Mouse (Mus musculus): ENCODE data around the gene Vrk1. TPM values are rescaled to one million over a fixed set of nuclear protein-coding genes. Genes with fewer than 3 reads are reported as not detected.
A peak's percentile ranks its signal among the peaks of the same experiment; 100 is the strongest.

The Vrk1 gene
- polyA plus RNA-seq, 1 experiment from 2014 or later, result 90.8 TPM

DNA sequence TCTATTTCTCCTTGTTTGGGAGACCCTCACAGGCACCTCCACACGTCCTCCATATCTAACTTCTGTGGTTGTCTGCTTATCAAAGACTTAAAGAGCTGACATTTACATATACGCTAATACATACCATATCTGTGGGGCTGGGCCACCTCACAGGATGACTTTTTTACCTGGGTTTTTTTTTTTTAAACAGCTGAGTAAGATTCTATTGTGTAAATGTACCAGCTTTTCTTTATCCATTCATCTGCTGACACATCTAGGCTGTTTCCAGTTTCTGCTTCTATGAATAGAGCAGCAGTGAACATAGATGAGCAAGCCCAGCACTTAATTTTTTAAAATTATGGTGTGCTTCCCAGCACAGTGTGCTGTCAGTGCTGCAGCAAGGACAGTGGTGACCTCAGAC is 19.6 kb downstream of the Vrk1 start:
- no peak for ATAC-seq
- Histone ChIP-seq H3K36me3 (ENCODE audit: control insufficient read depth, insufficient read depth, low read length) (0 out of 2 replicates have a peak, but pooled peaks cover 2% of the 10 kb centered on the region), H3K4me3 (ENCODE audit: low read depth, low read length) (no peak overlapping the region), H3K9me3 (replicated peaks; ENCODE audit: control insufficient read depth, low read length) (no peaks in the 10 kb centered on the region), H3K4me1 (ENCODE audit: control insufficient read depth, insufficient read depth, low read length) (0 out of 2 replicates have a peak, but pooled peaks cover 2% of the 10 kb centered on the region), H3K27ac (ENCODE audit: low read depth, low read length) (no peak overlapping the region), H3K9ac (ENCODE audit: low read length) (no peak overlapping the region), H3K27me3 (replicated peaks; ENCODE audit: control insufficient read depth, insufficient read depth, low read length) (no peaks in the 10 kb centered on the region), H3K4me2 (ENCODE audit: low read length) (no peak overlapping the region)
- DNase-seq (ENCODE audit: low spot score), result no peak
- 92% methylated on average over 2 of the region's 2 CpGs for WGBS

DNA sequence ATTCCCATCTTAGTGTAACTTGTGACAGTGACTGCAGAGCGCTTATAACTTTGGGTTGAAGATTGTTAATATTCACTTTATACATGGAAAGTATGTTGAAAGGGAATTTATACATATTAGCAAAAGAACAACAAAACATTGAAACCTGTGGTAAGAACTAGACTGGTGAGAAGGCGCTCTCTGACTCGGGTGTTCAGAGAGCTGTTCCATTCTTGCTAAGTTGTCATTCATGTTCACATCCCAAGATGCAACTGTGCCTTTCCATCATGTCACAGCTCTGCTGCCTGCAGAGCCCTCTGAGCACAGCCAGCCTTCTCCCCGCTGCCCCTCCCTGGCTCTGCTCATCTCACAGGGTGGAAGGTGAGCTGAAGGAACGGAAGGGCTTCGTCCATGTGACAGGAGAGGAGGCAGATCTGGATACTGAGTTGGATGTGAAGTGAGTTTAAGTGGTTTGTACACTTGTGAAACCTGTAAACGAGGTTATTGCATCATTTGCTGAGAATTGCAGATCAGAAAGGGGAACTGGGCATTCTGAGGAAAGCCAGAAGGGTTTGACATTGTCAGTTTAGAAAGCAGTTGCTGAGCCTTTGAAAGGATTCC is 20.2 kb downstream of the Vrk1 start:
- Histone ChIP-seq H3K36me3 (ENCODE audit: control insufficient read depth, insufficient read depth, low read length) (0 out of 2 replicates have a peak, but pooled peaks cover 2% of the 10 kb centered on the region), H3K9ac (ENCODE audit: low read length) (no peak overlapping the region), H3K9me3 (replicated peaks; ENCODE audit: control insufficient read depth, low read length) (no peaks in the 10 kb centered on the region), H3K27me3 (replicated peaks; ENCODE audit: control insufficient read depth, insufficient read depth, low read length) (no peaks in the 10 kb centered on the region), H3K4me1 (ENCODE audit: control insufficient read depth, insufficient read depth, low read length) (0 out of 2 replicates have a peak, but pooled peaks cover 2% of the 10 kb centered on the region), H3K4me3 (ENCODE audit: low read depth, low read length) (no peak overlapping the region), H3K27ac (ENCODE audit: low read depth, low read length) (no peak overlapping the region), H3K4me2 (ENCODE audit: low read length) (no peak overlapping the region)
- DNase-seq (ENCODE audit: low spot score) (no peak), ATAC-seq (no peak)
- WGBS, result 82% methylated on average over 7 of the region's 7 CpGs

DNA sequence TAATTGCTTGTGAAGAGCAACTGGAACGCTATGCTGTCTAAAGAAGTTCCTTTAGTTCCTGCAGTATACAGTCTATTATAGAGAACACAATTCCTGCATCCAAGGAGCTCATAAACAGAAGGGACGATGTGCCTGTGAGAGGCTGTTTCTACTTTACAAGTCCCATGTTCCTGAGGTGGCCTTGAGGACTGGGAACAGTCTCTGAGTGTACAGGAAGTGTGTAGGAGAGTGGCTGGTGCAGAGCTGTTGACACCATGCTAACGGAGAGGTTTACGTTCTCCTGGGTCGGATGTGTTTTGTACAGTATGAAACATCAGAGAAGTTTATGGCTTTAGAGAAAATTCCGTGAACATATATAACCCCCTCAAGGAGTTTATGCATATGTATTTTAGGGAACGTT is 20.8 kb downstream of the Vrk1 start:
- WGBS, result 93% methylated on average over 7 of the region's 7 CpGs
- no peak overlapping the region for H3K27ac ChIP-seq (ENCODE audit: low read depth, low read length)

DNA sequence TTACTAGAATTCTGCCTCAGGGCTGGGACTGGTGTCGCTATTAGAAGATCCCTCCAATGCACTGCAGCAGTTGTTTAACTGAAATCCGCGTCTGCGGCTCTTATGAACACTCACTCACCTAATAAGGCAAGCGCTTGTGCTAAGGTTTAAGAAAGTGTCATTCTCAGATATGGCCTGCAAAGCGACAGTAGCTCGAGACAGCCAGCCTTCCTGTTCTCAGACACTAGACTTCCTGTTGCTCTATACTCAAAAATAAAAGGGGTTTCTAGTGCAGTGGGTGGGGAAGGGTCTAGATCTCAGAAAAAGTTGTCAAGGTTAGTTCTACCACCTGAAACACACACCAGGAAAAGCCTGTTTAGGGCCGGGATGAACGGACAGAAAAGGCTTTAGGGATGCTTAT is 21.9 kb downstream of the Vrk1 start:
- Histone ChIP-seq H3K27me3 (replicated peaks; ENCODE audit: control insufficient read depth, insufficient read depth, low read length) (no peaks in the 10 kb centered on the region), H3K9me3 (replicated peaks; ENCODE audit: control insufficient read depth, low read length) (no peaks in the 10 kb centered on the region), H3K27ac (ENCODE audit: low read depth, low read length) (0 out of 2 replicates have a peak overlapping the region, but pooled peaks have one; percentile 14), H3K4me2 (ENCODE audit: low read length) (no peak overlapping the region), H3K4me1 (ENCODE audit: control insufficient read depth, insufficient read depth, low read length) (0 out of 2 replicates have a peak, but pooled peaks cover 2% of the 10 kb centered on the region), H3K4me3 (ENCODE audit: low read depth, low read length) (no peak overlapping the region), H3K36me3 (ENCODE audit: control insufficient read depth, insufficient read depth, low read length) (0 out of 2 replicates have a peak, but pooled peaks cover 2% of the 10 kb centered on the region), H3K9ac (ENCODE audit: low read length) (no peak overlapping the region)
- 91% methylated on average over 9 of the region's 9 CpGs for WGBS
- DNase-seq (ENCODE audit: low spot score), result no peak
- ATAC-seq, result no peak

More for the DNA sequence above, 20.8 kb downstream of the Vrk1 start:
- Histone ChIP-seq H3K9me3 (replicated peaks; ENCODE audit: control insufficient read depth, low read length) (no peaks in the 10 kb centered on the region), H3K4me1 (ENCODE audit: control insufficient read depth, insufficient read depth, low read length) (0 out of 2 replicates have a peak, but pooled peaks cover 2% of the 10 kb centered on the region), H3K36me3 (ENCODE audit: control insufficient read depth, insufficient read depth, low read length) (0 out of 2 replicates have a peak, but pooled peaks cover 2% of the 10 kb centered on the region), H3K4me3 (ENCODE audit: low read depth, low read length) (no peak overlapping the region), H3K9ac (ENCODE audit: low read length) (no peak overlapping the region), H3K4me2 (ENCODE audit: low read length) (no peak overlapping the region), H3K27me3 (replicated peaks; ENCODE audit: control insufficient read depth, insufficient read depth, low read length) (no peaks in the 10 kb centered on the region)
- no peak for DNase-seq (ENCODE audit: low spot score)
- ATAC-seq, result no peak

DNA sequence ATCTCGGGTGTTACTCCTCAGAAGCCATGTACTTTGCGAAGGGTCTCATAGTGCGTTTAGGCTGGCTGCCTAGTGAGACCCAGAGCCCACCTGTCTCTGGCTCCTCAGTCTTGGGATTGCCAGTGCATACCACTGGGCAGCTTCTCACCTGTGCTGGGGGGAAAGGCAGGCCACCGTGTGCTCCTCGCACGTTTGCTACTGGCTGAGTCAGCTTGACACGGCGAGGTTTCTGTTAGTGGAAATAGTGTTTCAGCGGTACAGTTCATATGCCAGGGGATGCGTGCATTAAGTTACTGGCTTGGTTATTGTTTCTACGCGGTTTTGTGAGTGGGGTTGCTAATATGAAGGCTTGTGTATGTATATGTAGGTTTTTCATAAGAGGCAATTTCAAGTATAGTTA is 22.3 kb downstream of the Vrk1 start:
- no peak overlapping the region for H3K9ac ChIP-seq (ENCODE audit: low read length)
- no peak overlapping the region for H3K4me2 ChIP-seq (ENCODE audit: low read length)
- H3K4me3 ChIP-seq (ENCODE audit: low read depth, low read length), result no peak overlapping the region
- ATAC-seq (no peak), DNase-seq (ENCODE audit: low spot score) (no peak)
- WGBS, result 94% methylated on average over 12 of the region's 12 CpGs
- no peak overlapping the region for H3K27ac ChIP-seq (ENCODE audit: low read depth, low read length)
- 0 out of 2 replicates have a peak, but pooled peaks cover 2% of the 10 kb centered on the region for H3K4me1 ChIP-seq (ENCODE audit: control insufficient read depth, insufficient read depth, low read length)
- peaks cover 4% of the 10 kb centered on the region for H3K36me3 ChIP-seq (ENCODE audit: control insufficient read depth, insufficient read depth, low read length)
- H3K9me3 ChIP-seq (replicated peaks; ENCODE audit: control insufficient read depth, low read length), result no peaks in the 10 kb centered on the region
- H3K27me3 ChIP-seq (replicated peaks; ENCODE audit: control insufficient read depth, insufficient read depth, low read length), result no peaks in the 10 kb centered on the region

DNA sequence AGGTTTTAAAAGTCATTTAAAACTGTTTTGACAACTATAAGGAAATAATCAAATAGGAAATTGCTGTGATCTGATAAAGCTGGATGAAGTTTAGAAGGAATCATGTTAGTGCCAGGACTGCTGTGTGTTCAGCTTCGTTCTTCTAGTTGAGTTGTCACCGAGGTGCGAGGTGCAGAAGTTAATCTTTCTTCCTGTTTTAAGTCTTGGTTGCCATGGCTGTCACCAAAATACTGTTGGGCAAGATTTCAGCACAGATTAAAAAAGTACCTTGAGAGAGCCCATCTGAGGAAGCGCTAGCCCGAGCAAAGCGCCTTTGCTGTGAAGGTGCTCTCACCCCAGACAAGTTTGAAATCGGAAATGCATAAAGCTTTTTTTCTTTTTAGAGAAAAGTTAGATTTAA is 24.2 kb downstream of the Vrk1 start:
- no peak overlapping the region for H3K4me2 ChIP-seq (ENCODE audit: low read length)
- no peak overlapping the region for H3K4me3 ChIP-seq (ENCODE audit: low read depth, low read length)
- H3K4me1 ChIP-seq (ENCODE audit: control insufficient read depth, insufficient read depth, low read length), result 0 out of 2 replicates have a peak, but pooled peaks cover 2% of the 10 kb centered on the region
- DNase-seq (ENCODE audit: low spot score), result no peak
- no peak for ATAC-seq
- peaks cover 14% of the 10 kb centered on the region for H3K36me3 ChIP-seq (ENCODE audit: control insufficient read depth, insufficient read depth, low read length)
- 95% methylated on average over 7 of the region's 7 CpGs for WGBS
- H3K27ac ChIP-seq (ENCODE audit: low read depth, low read length), result no peak overlapping the region
- H3K9ac ChIP-seq (ENCODE audit: low read length), result no peak overlapping the region
- no peaks in the 10 kb centered on the region for H3K27me3 ChIP-seq (replicated peaks; ENCODE audit: control insufficient read depth, insufficient read depth, low read length)
- no peaks in the 10 kb centered on the region for H3K9me3 ChIP-seq (replicated peaks; ENCODE audit: control insufficient read depth, low read length)

DNA sequence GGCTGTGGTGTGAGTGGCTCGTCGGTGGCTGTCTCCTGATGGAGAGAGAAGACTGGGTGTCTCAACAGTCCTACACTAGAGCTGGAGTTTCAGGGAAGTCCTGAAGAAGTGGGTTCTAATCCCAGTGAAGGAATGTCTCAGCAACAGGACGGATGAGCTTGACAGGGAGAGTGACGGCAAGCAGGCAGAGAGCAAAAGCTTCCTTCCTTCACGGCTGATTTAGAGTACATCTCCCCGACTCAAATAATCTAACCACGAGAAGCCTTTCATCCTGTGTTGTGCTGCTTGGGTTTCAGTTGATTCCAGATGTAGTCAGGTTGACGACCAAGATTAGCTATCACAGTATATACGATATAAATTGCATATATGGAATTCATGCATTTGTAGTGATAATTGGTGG is 24.7 kb downstream of the Vrk1 start:
- Histone ChIP-seq H3K9me3 (replicated peaks; ENCODE audit: control insufficient read depth, low read length) (no peaks in the 10 kb centered on the region), H3K36me3 (ENCODE audit: control insufficient read depth, insufficient read depth, low read length) (peaks cover 18% of the 10 kb centered on the region), H3K27ac (ENCODE audit: low read depth, low read length) (no peak overlapping the region), H3K9ac (ENCODE audit: low read length) (no peak overlapping the region), H3K27me3 (replicated peaks; ENCODE audit: control insufficient read depth, insufficient read depth, low read length) (no peaks in the 10 kb centered on the region), H3K4me1 (ENCODE audit: control insufficient read depth, insufficient read depth, low read length) (0 out of 2 replicates have a peak, but pooled peaks cover 2% of the 10 kb centered on the region), H3K4me3 (ENCODE audit: low read depth, low read length) (no peak overlapping the region), H3K4me2 (ENCODE audit: low read length) (no peak overlapping the region)
- DNase-seq (ENCODE audit: low spot score), result no peak
- WGBS, result 95% methylated on average over 9 of the region's 9 CpGs
- ATAC-seq, result no peak

DNA sequence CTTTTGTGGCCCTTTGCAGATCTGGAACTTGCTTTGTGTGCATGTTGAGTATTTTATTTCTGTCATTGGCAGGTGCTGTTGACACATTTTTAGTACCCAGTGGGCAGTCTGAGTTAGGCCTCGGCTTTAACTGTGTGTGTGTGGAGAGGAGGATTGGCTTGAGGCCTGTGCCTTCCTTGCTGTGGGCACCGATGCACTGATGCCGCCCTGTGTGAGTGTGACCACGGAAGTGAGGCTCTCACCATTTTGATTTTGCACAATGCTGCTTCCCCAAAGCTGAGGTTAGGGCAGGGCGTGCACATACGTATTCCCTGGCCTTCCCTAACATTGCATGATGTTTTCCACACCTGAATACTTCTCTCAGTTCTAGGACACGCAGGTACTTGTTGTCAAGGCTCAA is 30.2 kb downstream of the Vrk1 start:
- H3K9ac ChIP-seq (ENCODE audit: low read length), result no peak overlapping the region
- no peaks in the 10 kb centered on the region for H3K27me3 ChIP-seq (replicated peaks; ENCODE audit: control insufficient read depth, insufficient read depth, low read length)
- H3K27ac ChIP-seq (ENCODE audit: low read depth, low read length), result no peak overlapping the region
- H3K4me1 ChIP-seq (ENCODE audit: control insufficient read depth, insufficient read depth, low read length), result no peaks in the 10 kb centered on the region
- H3K9me3 ChIP-seq (replicated peaks; ENCODE audit: control insufficient read depth, low read length), result no peaks in the 10 kb centered on the region
- peaks cover 34% of the 10 kb centered on the region for H3K36me3 ChIP-seq (ENCODE audit: control insufficient read depth, insufficient read depth, low read length)
- no peak overlapping the region for H3K4me2 ChIP-seq (ENCODE audit: low read length)
- WGBS, result 92% methylated on average over 7 of the region's 7 CpGs
- no peak for ATAC-seq
- no peak overlapping the region for H3K4me3 ChIP-seq (ENCODE audit: low read depth, low read length)
- no peak for DNase-seq (ENCODE audit: low spot score)

DNA sequence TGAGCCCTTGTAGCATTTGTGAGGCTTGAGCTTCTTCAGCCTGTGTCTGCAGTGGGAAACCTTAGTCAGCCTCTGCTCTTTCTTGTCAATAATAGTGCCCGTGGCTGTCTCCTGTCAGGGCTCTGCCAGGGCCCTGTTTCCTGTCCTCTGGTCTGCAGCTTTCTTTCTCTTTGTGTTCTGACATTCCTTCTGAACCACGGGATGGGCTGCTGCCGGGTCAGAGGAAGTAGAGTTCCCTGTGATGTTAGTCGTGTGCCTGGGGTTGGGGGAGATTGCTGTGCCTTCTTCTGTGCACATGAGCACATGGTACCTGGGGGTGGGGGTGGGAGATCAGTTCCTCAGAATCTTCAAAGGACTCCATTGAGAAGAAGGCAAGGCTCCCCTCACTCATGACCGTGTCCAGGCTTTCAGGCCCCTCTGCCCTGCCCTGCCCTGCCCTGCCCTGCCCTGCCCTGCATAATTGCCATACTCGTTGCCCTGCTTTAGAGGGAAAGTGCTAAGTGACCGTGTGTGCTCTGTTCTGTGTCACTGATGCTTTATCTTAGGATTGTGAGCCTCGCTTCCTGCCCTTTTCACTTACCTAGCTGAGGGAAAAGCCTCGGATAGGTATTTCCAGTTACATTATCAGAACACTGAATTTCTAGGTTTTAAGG is 36.2 kb downstream of the Vrk1 start:
- ATAC-seq (no peak), DNase-seq (ENCODE audit: low spot score) (no peak)
- WGBS, result 60% methylated on average over 9 of the region's 9 CpGs

More for the DNA sequence above, 36.2 kb downstream of the Vrk1 start:
- Histone ChIP-seq H3K4me3 (ENCODE audit: low read depth, low read length) (no peak overlapping the region), H3K9ac (ENCODE audit: low read length) (no peak overlapping the region), H3K4me2 (ENCODE audit: low read length) (no peak overlapping the region), H3K36me3 (ENCODE audit: control insufficient read depth, insufficient read depth, low read length) (peaks cover 13% of the 10 kb centered on the region), H3K9me3 (replicated peaks; ENCODE audit: control insufficient read depth, low read length) (no peaks in the 10 kb centered on the region), H3K4me1 (ENCODE audit: control insufficient read depth, insufficient read depth, low read length) (no peaks in the 10 kb centered on the region), H3K27me3 (replicated peaks; ENCODE audit: control insufficient read depth, insufficient read depth, low read length) (no peaks in the 10 kb centered on the region), H3K27ac (ENCODE audit: low read depth, low read length) (no peak overlapping the region)

Measured in forebrain, embryonic 14.5 days (tissue).